Mouse (Mus musculus) inflammation-experienced regulatory T-cells, adult 6 months (primary cell): ENCODE measurements around the gene Ntpcr. TPM values are rescaled to one million over a fixed set of nuclear protein-coding genes. Genes with fewer than 3 reads are reported as not detected.

ENCODE experiments used
- ATAC-seq: one replicate; pipeline ENCODE4 v1.8.0; 2017
- polyA plus RNA-seq, 3 experiments: library from polyadenylated mRNA; unstranded; fragments of 100-300 nt; shearing (Covaris generic); gene quantifications; one replicate each; pipeline ENCODE4 v1.2.1; 2017

Ntpcr gene
- 10 to 100 TPM; 18.9 to 19.7 (median 19.5) TPM for polyA plus RNA-seq

- no peak for ATAC-seq
Measured at GRCm38 (mm10) chr8:125729746-125730145, at the start of gene Ntpcr. Ntpcr (plus strand) TSS chr8:125729963.

DNA sequence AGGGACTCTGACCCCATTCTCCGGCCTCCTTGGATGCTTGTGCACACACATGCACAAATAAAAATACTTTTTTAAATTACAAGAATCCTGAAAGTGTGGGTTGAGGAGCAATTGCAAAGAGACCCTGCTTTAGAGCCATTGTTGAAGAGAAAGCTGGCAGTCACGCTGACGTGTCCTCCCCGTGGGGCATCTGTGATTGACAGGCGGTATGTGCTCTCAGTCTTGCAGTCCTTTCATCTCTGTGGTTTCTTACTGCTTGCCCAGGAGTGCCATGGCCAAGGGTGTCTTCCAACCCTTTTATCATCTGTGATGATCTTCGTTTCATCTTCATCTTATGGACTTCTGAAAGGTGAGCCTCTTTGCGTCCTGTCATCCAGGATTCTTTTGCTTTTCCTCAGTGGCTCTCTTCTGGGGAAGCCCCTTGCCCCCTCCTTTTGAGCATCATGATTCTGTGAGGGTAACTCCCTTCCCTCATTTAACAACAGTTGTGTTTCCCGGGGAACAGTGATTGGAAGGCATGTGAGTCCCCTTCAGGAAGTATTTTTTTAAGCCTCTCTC, 48.8 kb upstream of the Ntpcr start:
- ATAC-seq, result peak; percentile 14

- ATAC-seq, result no peak
Measured at GRCm38 (mm10) chr8:125685216-125685760, 44.5 kb upstream of the Ntpcr start.

GRCm38 (mm10) chr8:125686221-125686865, 43.4 kb upstream of the Ntpcr start:
- ATAC-seq, result no peak

GRCm38 (mm10) chr8:125690166-125690915, 39.4 kb upstream of the Ntpcr start:
- no peak for ATAC-seq

GRCm38 (mm10) chr8:125690961-125691360, 38.8 kb upstream of the Ntpcr start:
- ATAC-seq, result no peak

DNA sequence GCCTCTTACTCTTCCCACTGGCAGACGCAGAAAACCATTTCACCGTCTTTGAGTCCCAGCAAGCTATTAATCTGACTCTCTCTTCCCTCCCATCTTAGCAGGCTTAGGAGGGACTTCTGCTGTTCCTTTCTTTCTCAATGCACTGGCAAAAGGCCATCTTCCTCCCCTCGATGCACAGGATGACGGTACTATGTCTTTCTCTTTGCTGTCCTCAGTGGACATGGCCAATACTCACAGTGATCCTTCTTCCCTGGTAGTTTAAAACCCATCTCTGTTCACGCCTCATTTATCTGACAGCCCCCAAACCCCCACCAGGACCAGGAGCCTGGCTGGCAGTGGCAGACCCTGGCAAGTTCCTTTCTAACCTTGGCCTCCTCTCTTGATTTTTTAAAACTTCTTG, 37.3 kb upstream of the Ntpcr start:
- no peak for ATAC-seq

- no peak for ATAC-seq
Measured at GRCm38 (mm10) chr8:125693197-125693596, 36.6 kb upstream of the Ntpcr start.

DNA sequence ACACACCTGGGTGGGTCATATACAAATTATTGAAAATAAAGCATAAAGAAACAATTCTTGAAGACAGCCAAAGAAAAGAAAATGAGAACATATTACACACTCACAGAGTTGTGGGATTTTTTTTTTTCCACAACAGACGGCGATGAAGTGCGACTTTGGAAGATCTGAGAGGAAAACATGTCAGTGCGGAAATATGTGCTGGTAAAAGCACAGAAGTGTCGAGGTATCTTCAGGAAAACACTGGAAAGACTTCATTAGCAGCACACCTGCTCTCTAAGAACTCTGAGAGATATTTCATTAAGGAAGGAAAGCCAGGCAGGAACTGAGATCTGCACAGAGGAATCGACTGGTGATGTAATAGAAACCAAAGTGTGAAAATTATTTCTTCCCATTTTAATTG, 33.8 kb upstream of the Ntpcr start:
- no peak for ATAC-seq

DNA sequence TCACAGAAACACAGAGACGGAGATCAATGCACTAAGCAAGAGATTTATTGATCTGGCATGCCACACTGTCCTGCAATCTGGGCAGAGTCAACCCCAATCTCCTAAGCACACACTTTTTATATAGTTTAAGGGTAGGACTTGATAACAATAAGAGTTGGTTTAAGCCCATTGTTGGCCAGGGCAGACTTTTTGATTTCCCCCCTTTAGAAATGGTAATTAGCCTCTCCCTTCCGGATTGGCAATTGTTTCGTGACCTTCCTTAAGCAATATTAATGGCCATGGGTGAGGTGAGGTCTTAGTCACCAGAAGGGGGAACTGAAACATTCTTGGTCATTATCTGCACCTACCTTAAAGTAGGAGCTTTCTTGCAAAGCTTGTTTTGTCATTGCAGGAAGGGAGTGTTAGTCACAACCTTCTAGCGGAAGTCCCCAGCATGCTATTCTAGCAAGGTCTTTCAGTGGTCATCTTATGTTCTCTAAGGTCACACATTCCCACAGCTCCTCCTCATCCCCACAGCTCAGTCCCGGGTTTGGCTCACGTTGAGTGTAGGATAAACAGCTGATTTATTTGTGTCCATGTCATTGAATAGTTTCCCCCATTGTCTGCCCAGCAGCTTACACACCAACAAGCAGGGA, 30.3 kb upstream of the Ntpcr start:
- ATAC-seq, result no peak

DNA sequence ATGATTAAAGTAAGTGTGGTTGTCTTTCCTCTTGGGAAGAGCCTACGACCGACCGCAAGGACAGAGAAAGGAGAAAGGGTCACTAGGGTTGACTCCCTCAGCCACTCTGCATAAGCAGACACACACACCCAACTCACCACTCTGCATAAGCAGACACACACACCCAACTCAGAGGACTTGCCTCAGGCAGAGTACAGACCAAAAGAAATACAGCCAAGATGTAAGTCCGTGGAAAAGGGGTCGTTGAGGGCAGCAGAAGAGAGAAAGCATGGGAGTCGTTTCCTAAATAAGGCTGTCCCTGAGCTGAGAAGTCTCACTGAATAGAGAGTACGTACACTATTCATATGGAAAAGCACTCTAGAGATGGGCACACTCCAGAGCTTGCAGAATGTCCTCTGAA, 29.4 kb upstream of the Ntpcr start:
- ATAC-seq, result no peak

DNA sequence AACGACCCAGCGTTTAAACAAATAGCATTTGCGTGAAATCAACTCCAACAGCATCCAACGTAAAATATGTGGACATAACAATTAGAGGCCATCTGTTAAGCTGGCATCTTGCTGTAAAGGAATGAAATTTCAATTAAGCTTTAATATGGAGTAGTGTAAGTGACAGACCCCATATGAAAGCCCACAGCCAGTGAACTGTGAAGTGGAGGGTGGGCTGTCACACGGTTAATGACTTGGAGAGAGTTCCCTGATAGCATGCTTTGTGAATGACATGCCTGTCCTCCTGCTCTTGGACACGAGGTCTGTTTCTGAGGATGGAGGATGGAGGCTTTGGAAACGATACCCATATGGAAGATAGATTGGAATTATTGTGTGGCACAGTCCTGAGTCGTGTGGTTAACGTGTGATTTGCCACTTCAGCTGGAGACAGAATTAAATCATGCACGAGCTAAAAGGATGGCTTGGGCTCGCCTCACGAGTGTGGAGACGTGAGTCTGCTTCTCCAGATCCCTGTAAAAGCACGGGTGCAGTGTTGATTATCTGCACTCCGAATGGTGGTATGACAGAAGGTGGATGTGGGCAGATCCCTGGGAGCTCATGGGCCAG, 26.8 kb upstream of the Ntpcr start:
- ATAC-seq, result no peak

- no peak for ATAC-seq
Measured at GRCm38 (mm10) chr8:125704434-125704833, 25.3 kb upstream of the Ntpcr start.

DNA sequence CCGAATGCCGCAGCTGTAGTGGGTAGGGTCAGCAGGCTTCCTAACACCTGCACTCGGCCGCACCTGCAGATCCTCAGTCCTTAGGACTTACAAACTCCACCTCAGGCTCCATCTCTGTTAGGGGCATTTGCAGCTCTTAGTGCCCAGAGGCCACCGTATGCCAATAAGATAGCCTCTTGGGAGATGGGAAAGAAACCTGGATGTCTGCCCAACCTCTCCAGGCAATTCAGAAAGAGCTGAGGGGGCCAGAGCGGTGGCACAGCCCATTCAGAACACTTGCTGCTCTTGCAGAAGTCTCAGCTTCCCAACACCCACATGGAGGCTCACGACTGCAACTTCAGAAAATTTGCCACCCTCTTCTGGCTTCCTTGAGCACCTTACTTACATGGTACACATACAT, 23.9 kb upstream of the Ntpcr start:
- no peak for ATAC-seq

- ATAC-seq, result no peak
Measured at GRCm38 (mm10) chr8:125709171-125709570, 20.6 kb upstream of the Ntpcr start.

DNA sequence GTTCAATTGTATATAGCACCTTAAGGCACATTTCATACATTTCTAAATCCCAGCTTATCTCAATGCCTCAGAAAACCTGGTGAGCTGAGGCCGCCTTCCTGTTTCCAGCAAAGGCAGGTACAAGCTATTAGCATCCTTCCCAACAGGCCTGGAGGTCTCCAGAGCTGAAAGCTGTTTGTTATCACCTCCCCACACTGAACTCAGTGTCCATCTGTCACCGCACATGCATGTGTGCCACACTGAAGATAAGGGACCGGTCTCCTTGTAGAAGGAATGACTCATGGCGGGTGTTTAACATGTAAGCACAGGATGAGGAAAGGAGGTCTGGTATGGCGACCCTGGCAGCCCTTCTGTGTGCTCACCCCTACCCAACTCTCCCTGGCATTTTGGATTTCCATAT, 18.2 kb upstream of the Ntpcr start:
- no peak for ATAC-seq

- no peak for ATAC-seq
Measured at GRCm38 (mm10) chr8:125716211-125716610, 13.6 kb upstream of the Ntpcr start.

GRCm38 (mm10) chr8:125716613-125717012, 13.2 kb upstream of the Ntpcr start:
- ATAC-seq, result no peak

DNA sequence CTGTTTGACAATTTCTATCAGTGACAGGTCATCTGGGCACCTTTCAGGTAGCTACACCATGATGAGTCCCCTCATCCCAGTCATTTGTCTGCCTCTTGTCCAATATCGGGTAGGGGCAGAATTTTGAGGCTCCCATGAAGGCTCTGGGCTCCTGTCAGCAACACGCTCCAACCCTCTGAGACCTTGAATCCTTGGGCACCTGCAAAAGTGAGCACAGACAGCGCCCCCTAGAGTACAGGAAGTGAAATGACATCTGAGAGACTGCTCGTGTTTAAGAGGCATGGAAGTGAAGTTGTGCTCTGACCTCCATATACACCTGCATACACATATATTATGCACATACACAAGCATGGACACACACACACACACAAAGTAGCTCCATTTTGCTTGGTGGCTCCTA, 10.8 kb upstream of the Ntpcr start:
- no peak for ATAC-seq

DNA sequence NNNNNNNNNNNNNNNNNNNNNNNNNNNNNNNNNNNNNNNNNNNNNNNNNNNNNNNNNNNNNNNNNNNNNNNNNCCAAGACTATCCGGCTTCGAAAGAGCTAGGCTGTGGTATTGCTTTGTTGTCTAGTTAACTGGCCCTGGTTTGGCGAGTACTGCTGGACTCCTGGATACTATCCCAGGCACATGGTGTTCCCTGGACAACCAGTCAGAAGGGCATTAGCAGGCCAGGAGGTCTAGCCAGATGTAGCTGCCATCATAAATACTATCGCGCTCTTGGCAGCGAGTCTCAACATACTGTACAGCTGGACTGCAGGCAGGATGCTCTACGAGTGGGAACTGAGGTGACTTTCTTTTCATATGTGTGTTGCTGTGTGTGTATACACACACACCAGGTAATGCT, 7.1 kb upstream of the Ntpcr start:
- no peak for ATAC-seq

DNA sequence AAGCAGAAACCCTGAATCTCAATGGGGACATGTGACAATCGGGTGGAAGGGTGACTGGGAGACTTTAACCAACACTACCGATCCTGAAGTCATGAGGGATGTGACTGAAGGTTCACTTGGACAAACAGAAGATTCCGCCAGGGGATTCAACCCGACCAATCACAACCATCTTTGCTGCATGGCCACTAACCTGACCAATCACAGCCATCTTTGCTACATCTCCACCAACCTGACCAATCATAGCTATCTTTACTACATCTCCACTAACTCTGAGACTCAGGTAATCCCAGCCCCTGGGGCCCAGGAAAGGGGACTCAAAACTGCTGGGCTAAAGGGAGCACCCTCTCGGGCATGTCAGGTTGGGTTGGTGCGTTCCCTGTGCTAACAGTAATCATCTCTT, 6.3 kb upstream of the Ntpcr start:
- ATAC-seq, result no peak

- ATAC-seq, result peak; percentile 79
Measured at GRCm38 (mm10) chr8:125725037-125725820, 4.5 kb upstream of the Ntpcr start.
